Mouse (Mus musculus): ENCODE measurements at regions not wholly inside any gene's neighbourhood (a gene's known extent, or its start where the extent isn't known, plus 50 kb on each side); places are given as distances from the start of the nearest gene placed in this dataset.

- no peak for DNase-seq
These were observed 54.5 kb upstream of the Meis1 start for GRCm38 (mm10) chr11:19073265-19073664.

- no peak for DNase-seq
These were observed 55.2 kb upstream of the Meis1 start for GRCm38 (mm10) chr11:19073887-19074564.

- no peak for DNase-seq
These were observed 72.5 kb upstream of the Meis1 start for GRCm38 (mm10) chr11:19091101-19091857.

- no peak for DNase-seq
These were observed 74.4 kb upstream of the Meis1 start for GRCm38 (mm10) chr11:19092967-19093745.

- DNase-seq: no peak
These were observed 75.0 kb upstream of the Meis1 start for GRCm38 (mm10) chr11:19093749-19094148.

- no peak for DNase-seq
These were observed 75.4 kb upstream of the Meis1 start for GRCm38 (mm10) chr11:19094183-19094582.

GRCm38 (mm10) chr11:19102981-19103568, 84.3 kb upstream of the Meis1 start:
- DNase-seq: no peak

GRCm38 (mm10) chr11:19107180-19107579, 88.4 kb upstream of the Meis1 start:
- DNase-seq: no peak

GRCm38 (mm10) chr11:19109055-19109454, 90.3 kb upstream of the Meis1 start:
- no peak for DNase-seq

GRCm38 (mm10) chr11:19111916-19112575, 93.3 kb upstream of the Meis1 start:
- no peak for DNase-seq

GRCm38 (mm10) chr11:19117121-19117520, 98.3 kb upstream of the Meis1 start:
- DNase-seq: no peak

GRCm38 (mm10) chr11:19118258-19118657, 99.5 kb upstream of the Meis1 start:
- no peak for DNase-seq

GRCm38 (mm10) chr11:19119927-19120827, 101.4 kb upstream of the Meis1 start:
- DNase-seq: no peak

GRCm38 (mm10) chr11:19120871-19121270, 102.1 kb upstream of the Meis1 start:
- no peak for DNase-seq

GRCm38 (mm10) chr11:19135375-19136050, 116.7 kb upstream of the Meis1 start:
- no peak for DNase-seq

GRCm38 (mm10) chr11:19138423-19138822, 119.6 kb upstream of the Meis1 start:
- no peak for DNase-seq

- DNase-seq: no peak
These were observed 120.0 kb upstream of the Meis1 start for GRCm38 (mm10) chr11:19138831-19139230.

- no peak for DNase-seq
These were observed 124.6 kb upstream of the Meis1 start for GRCm38 (mm10) chr11:19143267-19144000.

GRCm38 (mm10) chr11:19144506-19144905, 125.7 kb upstream of the Meis1 start:
- no peak for DNase-seq

GRCm38 (mm10) chr11:19145263-19145662, 126.5 kb upstream of the Meis1 start:
- DNase-seq: no peak

Measured in cerebellum, adult 18-20 months (tissue).